Mouse (Mus musculus) heart, adult 11 months (tissue): Measurements from ENCODE around the gene Btbd35f28.
"Not testable (repeated sequence)": the region's sequence is repeated elsewhere in the genome, so short reads cannot be mapped to it uniquely, and the experiment has no call there.

Experiments
- DNase-seq: peaks from one replicate; pipeline ENCODE4 v3.0.0; 2022

Gene Btbd35f28

GRCm38 (mm10) chrX:4196276-4196675 lies at the start of gene Btbd35f28:
Btbd35f28 (plus strand) TSS chrX:4196576.
- DNase-seq = not testable (repeated sequence)
